Mouse (Mus musculus): ENCODE results near the gene Clic5.

- TF ChIP-seq ZC3H11A (IDR thresholded peaks at IDR 0.05; ENCODE audit: borderline replicate concordance, low read depth, low read length) (no peak), MAFK (IDR thresholded peaks at IDR 0.05; ENCODE audit: insufficient read depth, low read depth, low read length) (no peak), HCFC1 (IDR thresholded peaks at IDR 0.05; ENCODE audit: borderline replicate concordance, insufficient read depth, low read length) (no peak), CHD2 (IDR thresholded peaks at IDR 0.05; ENCODE audit: low read depth, low read length) (no peak), ZNF384 (IDR thresholded peaks at IDR 0.05; ENCODE audit: low read depth, low read length) (no peak)
Measured at GRCm38 (mm10) chr17:44271426-44271825, 83.0 kb downstream of the Clic5 start.

Data from ES-E14 (cell line).